Mouse (Mus musculus) neural tube, embryonic 15.5 days (tissue): ENCODE results near the gene Chst12. TPM values are rescaled to one million over a fixed set of nuclear protein-coding genes. Genes with fewer than 3 reads are reported as not detected.
"Not testable (repeated sequence)": the region's sequence is repeated elsewhere in the genome, so short reads cannot be mapped to it uniquely, and the experiment has no call there.

Experiments
- ATAC-seq: fragments of 200-750 bp; cut with Nextera tagmentation; 2 replicates; pipeline ENCODE4 v1.8.0; 2017; ENCODE audit warnings: mild to moderate bottlenecking, moderate TSS enrichment, moderate library complexity; ENCODE audit not compliant: low FRiP score
- H3K27ac ChIP-seq: fragments of 300-500 bp; sonication (generic); replicated peaks from 2 replicates; pipeline ENCODE4 v1.5.1; 2015; ENCODE audit warnings: mild to moderate bottlenecking, inconsistent platforms
- H3K27me3 ChIP-seq: fragments of 300-500 bp; sonication (generic); replicated peaks from 2 replicates; pipeline ENCODE4 v1.6.1; 2015; ENCODE audit warnings: inconsistent platforms
- H3K36me3 ChIP-seq: fragments of 300-500 bp; sonication (generic); 2 replicates; pipeline ENCODE4 v1.6.1; 2015; ENCODE audit warnings: inconsistent platforms
- H3K4me1 ChIP-seq: fragments of 300-500 bp; sonication (generic); 2 replicates; pipeline ENCODE4 v1.6.1; 2015; ENCODE audit warnings: inconsistent platforms
- H3K4me2 ChIP-seq: fragments of 300-500 bp; sonication (generic); 2 replicates; pipeline ENCODE4 v1.6.1; 2015; ENCODE audit warnings: inconsistent platforms, mild to moderate bottlenecking, moderate library complexity
- H3K4me3 ChIP-seq: fragments of 300-500 bp; sonication (generic); replicated peaks from 2 replicates; pipeline ENCODE4 v1.5.1; 2015; ENCODE audit warnings: mild to moderate bottlenecking, inconsistent platforms
- H3K9ac ChIP-seq: fragments of 300-500 bp; sonication (generic); replicated peaks from 2 replicates; pipeline ENCODE4 v1.6.1; 2015; ENCODE audit warnings: mild to moderate bottlenecking, inconsistent platforms
- H3K9me3 ChIP-seq: fragments of 300-500 bp; sonication (generic); replicated peaks from 2 replicates; pipeline ENCODE4 v1.6.1; 2016; ENCODE audit warnings: inconsistent platforms
- WGBS: fragments of 180-500 bp; shearing (Covaris S2); methylation state at CpG from one replicate; pipeline ENCODE4 v1.1.7; 2015; ENCODE audit warnings: mixed read lengths; 5-methylcytosine and 5-hydroxymethylcytosine counted together
- polyA plus RNA-seq: library from polyadenylated mRNA; unstranded; fragments of >200 nt; fragmentation: Nextera tagmentation; extraction: Ambion mirVana; gene quantifications from 2 replicates; pipeline ENCODE4 v1.2.1, GENCODE M21; 2015

Gene Chst12
- 30.6 and 31.2 TPM in 2 replicates for polyA plus RNA-seq

- H3K9ac ChIP-seq, result peak within 1 kb of the TSS; percentile 72
- peak within 1 kb of the TSS; percentile 71 for H3K4me2 ChIP-seq
- no peaks in the 10 kb centered on the region for H3K27me3 ChIP-seq
- peaks cover 66% of the 10 kb centered on the region for H3K4me1 ChIP-seq
- H3K36me3 ChIP-seq, result no peaks in the 10 kb centered on the region
- peak within 1 kb of the TSS; percentile 67 for H3K4me3 ChIP-seq
- ATAC-seq, result peak; percentile 96
- H3K9me3 ChIP-seq, result no peaks in the 10 kb centered on the region
- H3K27ac ChIP-seq, result peak within 1 kb of the TSS; percentile 84
- under 1% methylated on average over 37 of the region's 38 CpGs for WGBS
Observed at GRCm38 (mm10) chr5:140505208-140505780, at the start of gene Chst12. TSS of gene Chst12 (plus strand) at chr5:140505550.

- no peak for ATAC-seq
- WGBS, result 67% methylated on average over 3 of the region's 3 CpGs
- Histone ChIP-seq H3K4me1 (no peaks in the 10 kb centered on the region), H3K27me3 (no peaks in the 10 kb centered on the region), H3K36me3 (no peaks in the 10 kb centered on the region), H3K4me2 (no peak overlapping the region), H3K27ac (no peak overlapping the region), H3K9ac (no peak overlapping the region), H3K4me3 (no peak overlapping the region), H3K9me3 (no peaks in the 10 kb centered on the region)
Observed at GRCm38 (mm10) chr5:140461476-140461875, 43.9 kb upstream of the Chst12 start.

- H3K36me3 ChIP-seq, H3K27ac ChIP-seq, H3K9ac ChIP-seq, H3K4me3 ChIP-seq, H3K4me1 ChIP-seq, H3K9me3 ChIP-seq, H3K27me3 ChIP-seq, H3K4me2 ChIP-seq, ATAC-seq: not testable (repeated sequence)
- WGBS, result 82% methylated on average over 2 of the region's 2 CpGs
Observed at GRCm38 (mm10) chr5:140463151-140463550, 42.2 kb upstream of the Chst12 start.

GRCm38 (mm10) chr5:140464943-140465342 is 40.4 kb upstream of the Chst12 start:
- 79% methylated on average over 2 of the region's 2 CpGs for WGBS
- Histone ChIP-seq H3K27me3 (no peaks in the 10 kb centered on the region), H3K4me2 (no peak overlapping the region)

GRCm38 (mm10) chr5:140472336-140472735 is 33.0 kb upstream of the Chst12 start:
- no peak for ATAC-seq
- no peak overlapping the region for H3K27ac ChIP-seq
- H3K36me3 ChIP-seq, result no peaks in the 10 kb centered on the region
- H3K9ac ChIP-seq, result no peak overlapping the region
- H3K4me2 ChIP-seq, result no peak overlapping the region
- H3K27me3 ChIP-seq, result no peaks in the 10 kb centered on the region
- no peaks in the 10 kb centered on the region for H3K4me1 ChIP-seq
- no peaks in the 10 kb centered on the region for H3K9me3 ChIP-seq
- WGBS, result 81% methylated on average over 3 of the region's 3 CpGs
- no peak overlapping the region for H3K4me3 ChIP-seq

More at GRCm38 (mm10) chr5:140464943-140465342, 40.4 kb upstream of the Chst12 start:
- no peaks in the 10 kb centered on the region for H3K9me3 ChIP-seq
- ATAC-seq, result no peak
- no peak overlapping the region for H3K27ac ChIP-seq
- no peak overlapping the region for H3K9ac ChIP-seq
- H3K4me1 ChIP-seq, result no peaks in the 10 kb centered on the region
- H3K4me3 ChIP-seq, result no peak overlapping the region
- no peaks in the 10 kb centered on the region for H3K36me3 ChIP-seq

- WGBS, result 81% methylated on average over 4 of the region's 4 CpGs
- no peaks in the 10 kb centered on the region for H3K4me1 ChIP-seq
Observed at GRCm38 (mm10) chr5:140481458-140481857, 23.9 kb upstream of the Chst12 start.

GRCm38 (mm10) chr5:140491142-140491541 is 14.2 kb upstream of the Chst12 start:
- no peaks in the 10 kb centered on the region for H3K36me3 ChIP-seq
- 58% methylated on average over 6 of the region's 6 CpGs for WGBS
- peaks cover 8% of the 10 kb centered on the region; the same call in 1 of the 2 replicates for H3K27me3 ChIP-seq
- no peak overlapping the region for H3K4me2 ChIP-seq
- no peak overlapping the region for H3K27ac ChIP-seq
- H3K4me1 ChIP-seq, result no peaks in the 10 kb centered on the region
- no peak overlapping the region for H3K4me3 ChIP-seq
- H3K9me3 ChIP-seq, result no peaks in the 10 kb centered on the region
- H3K9ac ChIP-seq, result no peak overlapping the region
- ATAC-seq, result no peak

More at GRCm38 (mm10) chr5:140481458-140481857, 23.9 kb upstream of the Chst12 start:
- H3K27me3 ChIP-seq, result no peaks in the 10 kb centered on the region
- H3K9ac ChIP-seq, result no peak overlapping the region
- no peak for ATAC-seq
- H3K36me3 ChIP-seq, result no peaks in the 10 kb centered on the region
- H3K9me3 ChIP-seq, result no peaks in the 10 kb centered on the region
- no peak overlapping the region for H3K4me3 ChIP-seq
- H3K4me2 ChIP-seq, result no peak overlapping the region
- H3K27ac ChIP-seq, result no peak overlapping the region

GRCm38 (mm10) chr5:140492684-140493233 is 12.6 kb upstream of the Chst12 start:
- H3K4me1 ChIP-seq, result no peaks in the 10 kb centered on the region
- peaks cover 6% of the 10 kb centered on the region; the same call in 1 of the 2 replicates for H3K27me3 ChIP-seq

GRCm38 (mm10) chr5:140498176-140498575 is 7.2 kb upstream of the Chst12 start:
- H3K4me3 ChIP-seq, result no peak overlapping the region
- H3K9ac ChIP-seq, result no peak overlapping the region
- H3K9me3 ChIP-seq, result no peaks in the 10 kb centered on the region
- H3K27ac ChIP-seq, result no peak overlapping the region
- H3K4me1 ChIP-seq, result peaks cover 9% of the 10 kb centered on the region
- no peaks in the 10 kb centered on the region for H3K27me3 ChIP-seq
- H3K4me2 ChIP-seq, result no peak overlapping the region
- ATAC-seq, result no peak
- no peaks in the 10 kb centered on the region for H3K36me3 ChIP-seq
- WGBS, result 89% methylated on average over 6 of the region's 6 CpGs

More at GRCm38 (mm10) chr5:140492684-140493233, 12.6 kb upstream of the Chst12 start:
- no peak overlapping the region for H3K4me3 ChIP-seq
- no peaks in the 10 kb centered on the region for H3K9me3 ChIP-seq
- H3K9ac ChIP-seq, result no peak overlapping the region
- H3K27ac ChIP-seq, result no peak overlapping the region
- WGBS, result 28% methylated on average over 11 of the region's 11 CpGs
- H3K4me2 ChIP-seq, result no peak overlapping the region
- ATAC-seq, result no peak
- no peaks in the 10 kb centered on the region for H3K36me3 ChIP-seq

- 87% methylated on average over 6 of the region's 6 CpGs for WGBS
- H3K4me2 ChIP-seq, result no peak overlapping the region
- no peaks in the 10 kb centered on the region for H3K36me3 ChIP-seq
- no peaks in the 10 kb centered on the region for H3K9me3 ChIP-seq
- H3K27ac ChIP-seq, result no peak overlapping the region
- H3K27me3 ChIP-seq, result no peaks in the 10 kb centered on the region
- H3K4me3 ChIP-seq, result no peak overlapping the region
- ATAC-seq, result no peak
- H3K9ac ChIP-seq, result no peak overlapping the region
- H3K4me1 ChIP-seq, result peaks cover 22% of the 10 kb centered on the region
Observed at GRCm38 (mm10) chr5:140500736-140501135, 4.6 kb upstream of the Chst12 start.

GRCm38 (mm10) chr5:140501982-140502836 is 3.1 kb upstream of the Chst12 start:
- Histone ChIP-seq H3K4me2 (peak overlapping the region; percentile 46), H3K9me3 (no peaks in the 10 kb centered on the region), H3K27me3 (no peaks in the 10 kb centered on the region), H3K27ac (no peak overlapping the region), H3K4me1 (peaks cover 37% of the 10 kb centered on the region), H3K4me3 (no peak overlapping the region), H3K36me3 (no peaks in the 10 kb centered on the region), H3K9ac (peak overlapping the region; percentile 29; the same call in 1 of the 2 replicates)
- ATAC-seq, result no peak
- WGBS, result 21% methylated on average over 14 of the region's 14 CpGs
